Mouse (Mus musculus) liver, postnatal 0 days (tissue): ENCODE data around the gene Tmem63c.

Source experiments
- CTCF ChIP-seq: sonication (generic); IDR thresholded peaks from 2 replicates; pipeline ENCODE4 v1.5.1; 2016; ENCODE audit warnings: antibody characterized with exemption, low read depth
- EP300 ChIP-seq: IDR thresholded peaks from 2 replicates; pipeline ENCODE4 v1.6.1; 2016; ENCODE audit warnings: antibody characterized with exemption, low read depth, mild to moderate bottlenecking

GRCm38 (mm10) chr12:87066429-87066828 is 45.3 kb downstream of the Tmem63c start:
- TF ChIP-seq CTCF (no peak), EP300 (no peak)
